Mouse (Mus musculus): ENCODE data around the gene Ccdc148.

The Ccdc148 gene

DNA sequence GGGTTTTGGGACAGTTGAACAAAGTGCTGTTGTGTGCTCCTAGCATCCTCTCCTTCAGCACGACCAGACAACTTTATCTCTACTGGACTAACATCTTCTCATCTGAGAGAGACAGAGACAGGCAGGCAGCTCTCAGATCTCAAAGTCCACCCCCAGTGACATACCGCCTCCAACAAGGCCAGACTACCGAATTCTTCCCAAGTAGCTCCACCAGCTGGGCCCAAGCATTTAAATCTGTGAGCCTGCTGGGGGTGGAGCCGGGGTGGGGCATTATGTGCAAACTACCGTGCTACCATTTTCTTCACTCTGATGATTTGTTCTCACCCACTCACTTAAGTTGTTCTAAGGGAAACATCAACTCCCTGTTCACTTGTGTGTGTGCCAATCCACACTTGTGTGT is 19.0 kb upstream of the Ccdc148 start:
- DNase-seq (ENCODE audit: extremely low read depth, low read depth): no peak

DNA sequence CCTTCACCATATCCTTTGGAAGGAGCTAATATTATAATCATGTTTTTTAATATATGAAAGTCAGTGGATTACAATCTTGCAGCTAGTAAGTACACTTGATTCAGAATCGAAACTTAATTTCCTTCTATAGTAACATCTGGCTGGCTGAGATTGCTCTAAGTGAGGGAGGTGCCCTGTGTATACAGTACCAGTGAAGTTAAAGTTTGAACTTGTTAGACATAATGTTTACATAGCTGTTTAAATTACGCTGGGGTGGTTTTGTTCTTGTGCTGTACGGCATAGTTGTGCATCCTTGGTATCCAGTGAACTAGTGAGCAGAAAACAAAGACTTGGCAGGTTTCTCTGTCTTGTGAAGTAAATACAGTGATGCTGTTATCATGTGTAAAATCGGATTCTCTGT is 18.5 kb upstream of the Ccdc148 start:
- no peak for DNase-seq (ENCODE audit: extremely low read depth, low read depth)

DNA sequence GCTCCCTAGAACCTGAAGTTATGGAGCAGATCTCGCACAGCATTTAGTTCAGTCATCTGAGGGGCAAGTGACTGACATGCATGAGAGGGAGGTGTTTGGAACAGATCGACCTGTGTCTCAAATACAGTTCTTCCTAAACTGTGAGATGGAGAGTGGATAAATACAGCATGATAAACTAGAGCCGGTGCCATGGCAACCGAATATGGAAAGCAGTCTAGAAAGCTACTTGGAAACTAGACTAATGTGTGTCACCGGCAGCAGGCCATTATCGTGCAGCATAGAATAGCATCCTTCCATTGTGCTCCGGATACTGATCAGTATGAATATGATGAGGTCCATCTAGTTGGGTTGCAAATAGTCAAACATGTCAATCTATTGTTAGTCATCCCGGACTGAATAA is 17.7 kb upstream of the Ccdc148 start:
- no peak for DNase-seq (ENCODE audit: extremely low read depth, low read depth)

- no peak for DNase-seq (ENCODE audit: extremely low read depth, low read depth)
These were observed 15.4 kb upstream of the Ccdc148 start for GRCm38 (mm10) chr2:59175926-59176325.

- no peak for DNase-seq (ENCODE audit: extremely low read depth, low read depth)
These were observed 11.1 kb upstream of the Ccdc148 start for GRCm38 (mm10) chr2:59171533-59171932.

DNA sequence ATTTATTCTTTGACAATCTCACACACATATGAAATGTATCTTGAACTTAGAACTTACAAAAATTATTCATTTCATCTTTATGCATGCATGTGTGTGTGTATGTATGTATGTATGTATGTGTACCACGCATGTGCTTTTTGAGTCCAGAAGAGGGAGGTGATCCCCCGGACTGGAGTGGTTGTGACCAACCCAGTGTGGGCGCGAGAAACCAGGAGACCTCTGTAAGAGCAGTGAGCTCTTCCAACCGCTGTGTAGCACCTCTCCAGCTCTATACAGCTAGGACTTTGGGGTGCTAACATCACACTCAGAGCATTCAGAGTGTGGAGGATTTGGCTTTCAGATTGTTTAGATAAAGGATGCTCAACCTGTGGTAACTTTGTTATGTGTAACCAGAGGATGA is 10.1 kb upstream of the Ccdc148 start:
- no peak for DNase-seq (ENCODE audit: extremely low read depth, low read depth)

DNA sequence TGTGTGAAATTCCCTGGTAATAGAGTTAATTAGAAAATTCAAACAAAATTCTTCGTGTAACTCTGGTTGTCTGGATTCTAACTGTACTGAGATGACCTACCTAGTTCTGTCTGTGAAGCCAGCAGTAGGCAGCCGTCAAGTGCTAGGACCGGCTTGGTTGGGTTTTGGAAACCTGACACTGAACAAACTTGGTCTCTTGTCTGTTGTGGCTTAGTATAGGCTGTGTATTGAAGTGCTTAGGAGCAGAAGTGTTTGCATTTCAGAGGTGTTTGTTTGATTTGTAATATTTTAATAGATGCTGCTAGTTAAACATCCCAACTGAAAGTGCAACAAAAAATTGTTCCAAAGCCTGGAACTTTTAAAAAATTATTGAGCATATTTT is 9.7 kb upstream of the Ccdc148 start:
- no peak for DNase-seq (ENCODE audit: extremely low read depth, low read depth)

- no peak for DNase-seq (ENCODE audit: extremely low read depth, low read depth)
These were observed 9.2 kb upstream of the Ccdc148 start for GRCm38 (mm10) chr2:59169572-59170207.

DNA sequence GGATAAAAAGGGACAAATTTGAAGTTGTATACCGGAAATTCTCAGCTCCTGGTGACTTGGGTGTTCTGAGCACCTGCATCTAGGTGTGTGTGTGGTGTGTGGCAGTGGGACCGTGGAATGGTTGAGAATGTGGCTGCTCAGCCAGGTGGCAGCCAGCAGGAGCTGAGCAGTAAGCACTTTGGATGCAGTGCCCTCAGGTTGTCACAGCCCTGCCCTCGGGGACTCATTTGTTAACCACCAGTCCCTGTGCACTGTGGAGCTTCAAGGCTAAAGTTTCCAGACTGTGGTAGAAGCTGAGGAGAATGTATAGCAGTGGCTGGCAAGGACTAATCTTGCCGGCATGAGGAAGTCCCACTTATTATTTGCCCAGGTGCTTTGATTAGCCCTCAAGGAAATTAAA is 7.3 kb upstream of the Ccdc148 start:
- no peak for DNase-seq (ENCODE audit: extremely low read depth, low read depth)

DNA sequence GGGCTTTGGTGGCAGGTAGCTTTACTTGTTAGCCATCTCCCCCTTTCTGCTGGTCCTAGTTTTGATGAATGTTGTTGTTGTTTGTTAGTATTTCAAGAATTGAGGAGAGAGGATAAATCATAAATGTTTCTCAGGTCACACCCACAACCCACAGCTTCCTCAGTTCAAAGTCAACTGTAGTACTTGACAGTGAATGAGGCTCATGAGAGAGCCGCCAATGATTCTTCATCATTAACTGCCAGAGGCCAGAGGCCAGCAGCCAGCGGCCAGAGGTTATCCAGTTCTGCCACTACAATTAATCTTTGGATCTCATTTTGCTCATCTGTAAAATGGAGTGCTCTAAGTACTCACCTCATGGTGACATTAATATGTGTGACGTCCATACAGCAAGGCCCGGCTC is 6.5 kb upstream of the Ccdc148 start:
- DNase-seq (ENCODE audit: extremely low read depth, low read depth): no peak

DNA sequence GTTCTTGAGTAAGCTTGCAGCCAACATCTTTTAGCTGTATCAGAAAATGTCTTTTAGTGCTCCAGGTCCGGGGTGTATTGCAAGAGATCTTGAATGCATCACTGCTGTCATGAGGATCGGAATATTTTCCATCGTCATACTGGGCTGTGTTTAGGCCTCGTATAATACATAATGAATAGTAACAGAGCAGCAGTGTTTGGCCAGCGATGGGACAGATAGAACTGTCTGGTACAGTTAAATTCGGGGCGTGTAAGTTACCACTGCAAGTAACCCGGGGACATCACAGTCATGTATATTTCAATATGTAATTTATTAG is 1.8 kb upstream of the Ccdc148 start:
- DNase-seq (ENCODE audit: extremely low read depth, low read depth): no peak

- DNase-seq (ENCODE audit: extremely low read depth, low read depth): no peak
These were observed 1.2 kb upstream of the Ccdc148 start for GRCm38 (mm10) chr2:59161441-59162284.

DNA sequence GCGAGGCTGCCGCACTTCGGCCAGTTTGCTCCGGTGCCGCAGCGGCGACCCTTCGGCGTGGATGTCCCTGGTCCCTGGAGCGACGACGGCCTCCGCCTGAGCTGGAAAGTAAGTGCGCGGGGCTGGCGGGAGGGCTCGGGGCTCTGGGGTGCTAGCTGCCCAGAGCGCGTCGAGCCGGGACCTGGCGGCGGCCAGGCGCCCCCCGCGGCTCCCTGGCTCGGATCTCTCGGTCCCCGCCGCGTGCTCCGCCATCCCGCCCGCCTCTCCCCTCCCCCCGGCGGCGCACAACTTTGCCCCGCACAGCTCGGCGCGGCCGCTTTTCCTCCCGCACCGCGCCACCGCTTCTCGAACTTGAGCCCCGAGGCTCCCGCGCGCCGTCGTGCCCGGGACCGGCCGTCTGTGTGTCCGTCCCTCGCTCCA is 548 bp upstream of the Ccdc148 start:
- DNase-seq (ENCODE audit: extremely low read depth, low read depth): no peak

DNA sequence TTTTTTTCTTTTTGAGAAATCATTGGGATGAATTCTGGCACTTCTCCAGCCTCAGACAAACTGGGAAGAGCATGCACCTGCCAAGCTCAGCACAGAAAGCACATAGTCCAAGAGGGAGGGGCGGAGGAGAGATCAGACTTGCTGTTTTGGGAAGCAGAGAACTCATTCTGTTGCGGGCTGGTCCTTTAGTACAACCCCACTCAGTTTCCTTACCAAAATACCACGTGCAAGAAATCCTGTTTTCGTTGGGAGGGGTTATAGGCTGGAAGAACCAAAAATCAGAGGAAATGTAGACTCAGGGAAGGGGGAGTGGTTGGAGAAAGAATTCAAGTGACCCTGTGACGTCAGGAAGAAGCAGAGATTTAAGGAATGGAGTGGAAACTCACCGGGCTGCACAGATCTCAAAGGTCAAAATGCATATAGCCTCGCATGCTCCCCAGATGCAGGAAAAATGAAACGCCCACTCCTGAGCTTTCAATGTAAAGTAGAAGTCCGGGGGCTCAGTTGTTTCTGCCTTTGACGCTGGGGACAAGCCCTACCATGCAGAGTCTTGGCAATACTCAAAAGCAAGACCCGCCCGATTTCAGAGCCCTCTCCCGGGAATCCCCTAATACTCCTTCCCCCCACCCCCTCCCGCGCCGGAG is 400 bp downstream of the Ccdc148 start:
- DNase-seq (ENCODE audit: extremely low read depth, low read depth): no peak

GRCm38 (mm10) chr2:59158117-59158516 is 2.4 kb downstream of the Ccdc148 start:
- DNase-seq (ENCODE audit: extremely low read depth, low read depth): no peak

DNA sequence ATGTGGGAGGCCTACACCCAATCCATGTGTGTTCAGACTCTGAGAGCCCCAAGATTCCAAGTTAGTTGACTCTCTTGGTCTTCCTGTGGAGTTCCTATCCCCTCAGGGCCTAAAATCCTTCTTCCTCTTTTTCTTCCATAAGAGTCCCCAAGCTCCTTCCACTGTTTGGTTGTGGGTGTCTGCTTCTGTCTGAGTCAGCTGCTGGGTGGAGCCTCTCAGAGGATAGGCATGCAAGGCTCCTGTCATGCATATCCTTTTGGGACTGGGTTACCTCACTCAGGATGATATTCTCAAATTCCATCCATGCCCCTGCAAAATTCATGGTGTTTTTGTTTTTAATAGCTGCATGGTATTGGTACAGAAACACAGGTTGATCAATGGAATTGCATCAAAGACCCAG is 5.1 kb downstream of the Ccdc148 start:
- DNase-seq (ENCODE audit: extremely low read depth, low read depth): no peak

GRCm38 (mm10) chr2:59131044-59131443 is 29.4 kb downstream of the Ccdc148 start:
- no peak for DNase-seq (ENCODE audit: extremely low read depth, low read depth)

- no peak for DNase-seq (ENCODE audit: extremely low read depth, low read depth)
These were observed 30.7 kb downstream of the Ccdc148 start for GRCm38 (mm10) chr2:59129821-59130220.

DNA sequence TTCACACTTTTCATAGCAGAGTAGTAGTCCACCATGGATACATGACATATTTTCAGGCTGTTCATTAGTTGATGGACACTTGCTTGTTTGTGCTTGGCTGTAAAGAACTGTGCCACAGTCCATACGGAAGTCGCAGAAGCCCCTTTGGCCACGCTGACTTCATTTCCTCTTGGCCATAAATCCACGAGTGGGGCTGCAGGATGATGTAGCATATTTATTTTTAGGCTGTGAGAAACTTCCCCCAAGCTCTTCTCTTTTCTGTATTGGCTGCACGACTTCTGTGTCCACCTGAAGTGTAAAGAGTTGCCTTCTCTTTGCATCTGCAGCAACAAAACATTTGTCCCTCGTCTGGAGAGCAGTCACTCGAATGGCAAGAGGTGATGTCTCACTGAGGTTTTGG is 31.5 kb downstream of the Ccdc148 start:
- DNase-seq (ENCODE audit: extremely low read depth, low read depth): no peak

DNA sequence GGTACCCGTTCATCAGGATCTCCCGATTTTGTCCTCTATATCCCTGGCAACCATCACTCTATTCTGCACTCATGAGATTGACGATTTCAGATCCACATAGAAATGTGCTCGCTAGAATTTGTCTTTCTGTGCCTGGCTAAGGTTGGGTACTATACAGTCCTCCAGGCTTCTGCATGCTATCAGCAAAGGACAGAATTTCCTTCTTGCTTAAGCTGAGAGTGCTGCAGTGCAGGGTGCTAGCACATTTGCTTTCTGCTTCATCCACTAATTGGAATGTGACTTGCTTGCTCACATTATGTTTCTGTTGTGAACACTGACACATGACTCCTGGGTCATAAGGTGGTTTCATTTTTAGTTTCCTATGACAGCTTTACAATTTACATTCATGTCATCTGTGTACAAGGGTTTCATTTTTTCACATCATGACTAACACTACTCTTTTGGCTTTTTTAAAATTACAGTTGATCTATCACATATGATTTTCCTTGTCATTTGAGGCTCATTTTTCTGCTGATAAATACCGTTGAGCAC is 104.8 kb downstream of the Ccdc148 start:
- no peak for DNase-seq (ENCODE audit: extremely low read depth, low read depth)

DNA sequence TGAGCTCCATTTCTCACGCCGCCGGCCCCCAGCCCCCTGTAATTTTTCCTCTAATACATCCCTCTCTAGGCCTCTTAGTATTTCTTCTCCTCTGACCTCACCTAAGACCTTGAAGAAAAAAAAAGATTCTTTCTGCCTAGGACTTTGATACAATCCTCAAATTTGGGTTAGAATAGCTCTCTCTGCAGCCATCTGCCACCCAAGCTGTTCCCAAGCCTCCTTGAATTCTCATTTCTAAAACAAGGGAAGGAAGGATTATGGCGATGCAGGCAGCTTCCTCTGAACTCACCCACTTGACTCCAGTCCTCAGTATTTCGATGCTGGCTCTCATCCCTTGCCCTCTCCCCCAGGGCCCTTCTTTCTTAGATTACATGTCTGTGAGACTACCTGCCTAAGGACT is 106.1 kb downstream of the Ccdc148 start:
- DNase-seq (ENCODE audit: extremely low read depth, low read depth): no peak

GRCm38 (mm10) chr2:59053461-59054039 is 106.9 kb downstream of the Ccdc148 start:
- no peak for DNase-seq (ENCODE audit: extremely low read depth, low read depth)

Data from MEL-GATA-1-ER (cell line).